Mouse (Mus musculus) liver, postnatal 0 days (tissue): ENCODE measurements around the gene Sox6.

Experiments
- CTCF ChIP-seq: sonication (generic); IDR thresholded peaks from 2 replicates; pipeline ENCODE4 v1.5.1; 2016; ENCODE audit warnings: antibody characterized with exemption, low read depth
- EP300 ChIP-seq: IDR thresholded peaks from 2 replicates; pipeline ENCODE4 v1.6.1; 2016; ENCODE audit warnings: antibody characterized with exemption, low read depth, mild to moderate bottlenecking

- TF ChIP-seq CTCF: no peak
- no peak for TF ChIP-seq EP300
Measured at GRCm38 (mm10) chr7:115779544-115779943, 259.1 kb downstream of the Sox6 start.
